Mouse (Mus musculus) spleen, adult 12 weeks (tissue): ENCODE measurements around the gene Cmtr2.
A peak's percentile ranks its signal among the peaks of the same experiment; 100 is the strongest.

ENCODE experiments used
- DNase-seq: peaks from one replicate; pipeline ENCODE4 v3.0.0; 2022; ENCODE audit warnings: low spot score

Gene Cmtr2

GRCm38 (mm10) chr8:110215365-110215764 is at the start of gene Cmtr2:
Gene Cmtr2, plus strand, starts transcription at chr8:110215665.
- DNase-seq: no peak

DNA sequence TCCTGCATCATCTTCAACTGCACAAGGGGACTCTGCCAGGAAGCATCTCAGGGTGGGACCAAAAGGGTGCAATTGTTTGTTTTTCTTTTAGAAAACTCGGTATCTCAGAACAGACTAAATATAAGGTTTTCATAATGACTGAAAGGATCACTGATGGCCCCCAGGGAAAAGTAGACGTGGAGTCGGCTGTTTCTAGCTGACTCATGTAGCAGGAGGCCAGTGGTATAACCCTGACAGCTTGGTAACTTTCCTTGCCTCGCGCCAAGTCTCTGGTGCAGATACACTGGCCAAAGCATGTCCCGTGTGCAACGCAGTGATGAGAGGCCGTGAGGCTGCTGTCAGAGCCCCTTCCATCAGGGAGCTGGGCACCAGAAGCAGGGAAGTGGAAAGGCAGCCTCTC is 49.2 kb upstream of the Cmtr2 start:
- no peak for DNase-seq

GRCm38 (mm10) chr8:110168046-110168445 is 47.4 kb upstream of the Cmtr2 start, which contains the start of gene Calb2:
Gene Calb2, minus strand, starts transcription at chr8:110168210.
- DNase-seq: no peak

DNA sequence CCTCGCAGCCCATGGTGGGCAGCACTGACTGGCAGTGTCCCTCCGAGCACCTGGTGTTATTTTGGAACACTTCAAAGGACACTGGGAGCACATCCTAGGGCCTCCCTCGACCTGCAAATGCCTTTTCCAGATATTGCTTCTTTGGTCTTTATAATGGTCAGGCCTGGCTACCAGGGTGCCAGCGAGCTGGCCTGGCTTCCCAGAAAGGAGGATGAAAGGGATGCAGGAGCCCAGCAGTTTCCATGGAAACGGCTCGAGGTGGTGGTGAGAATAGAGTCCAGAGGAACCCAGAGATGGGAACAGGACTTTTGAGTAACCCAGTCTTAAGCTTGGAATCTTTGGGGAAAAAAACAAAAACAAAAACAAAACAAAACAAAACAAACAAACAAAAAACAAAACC is 43.3 kb upstream of the Cmtr2 start:
- no peak for DNase-seq

DNA sequence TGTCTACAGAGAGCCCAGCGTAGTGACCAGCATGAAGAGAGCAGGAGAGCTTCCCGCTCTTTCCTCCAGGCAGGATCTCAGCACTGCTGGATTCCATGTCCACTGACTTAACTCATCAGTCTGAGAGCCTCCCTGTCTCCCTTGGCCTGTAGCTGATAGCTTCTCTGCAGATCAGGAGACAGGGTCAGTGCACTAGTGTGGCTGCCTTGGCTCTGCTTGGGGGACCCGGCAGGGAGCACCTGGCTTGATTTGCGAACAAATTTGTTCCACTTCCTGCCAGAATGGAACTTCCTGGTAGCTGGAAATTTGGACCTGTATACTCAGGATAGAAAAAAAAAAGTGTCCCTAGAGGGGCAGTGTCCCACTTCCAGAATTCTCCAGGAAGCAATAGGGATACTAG is 40.6 kb upstream of the Cmtr2 start:
- no peak for DNase-seq

DNA sequence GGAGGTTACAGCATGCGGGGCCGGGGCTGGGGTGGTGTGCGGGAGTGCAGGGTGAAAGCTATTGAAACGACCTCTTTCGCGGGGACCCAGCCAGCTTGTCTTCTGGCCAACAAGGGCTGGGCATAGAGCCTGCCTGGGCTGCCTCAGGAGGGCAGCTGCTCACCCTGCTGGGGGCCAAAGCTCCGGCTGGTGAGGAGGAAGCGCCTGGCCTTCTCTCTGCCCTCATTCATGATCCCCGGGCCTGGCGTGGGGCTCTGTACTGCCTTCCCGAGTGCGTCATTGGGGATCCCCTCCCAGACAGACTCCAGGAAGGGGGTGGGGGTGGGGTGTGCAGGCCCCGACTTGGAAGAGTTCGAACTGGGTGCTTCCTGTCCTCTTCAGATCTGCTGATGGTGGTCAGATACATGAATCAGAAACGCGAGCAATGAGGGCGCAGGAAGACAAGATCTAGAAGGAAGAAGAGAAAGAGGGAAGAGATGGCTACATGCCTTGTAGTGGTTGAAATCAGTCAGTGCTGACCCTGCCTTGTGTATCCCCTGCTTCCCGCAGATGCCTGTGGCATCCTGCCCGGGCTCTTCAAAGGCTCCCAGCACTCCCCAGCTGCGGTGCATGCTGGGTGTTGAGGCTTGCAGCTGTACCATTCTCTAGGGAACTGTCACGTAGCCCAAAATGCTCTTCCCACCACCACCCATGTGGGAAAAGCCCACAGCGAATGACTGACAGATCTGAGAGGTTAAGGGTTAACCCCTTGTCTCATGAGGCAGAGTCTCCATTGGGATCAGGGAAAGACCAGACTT is 37.9 kb upstream of the Cmtr2 start:
- DNase-seq: no peak

- no peak for DNase-seq
Measured at GRCm38 (mm10) chr8:110182735-110183367, 32.6 kb upstream of the Cmtr2 start.

- no peak for DNase-seq
Measured at GRCm38 (mm10) chr8:110183748-110184147, 31.7 kb upstream of the Cmtr2 start.

- no peak for DNase-seq
Measured at GRCm38 (mm10) chr8:110185538-110185937, 29.9 kb upstream of the Cmtr2 start.

DNA sequence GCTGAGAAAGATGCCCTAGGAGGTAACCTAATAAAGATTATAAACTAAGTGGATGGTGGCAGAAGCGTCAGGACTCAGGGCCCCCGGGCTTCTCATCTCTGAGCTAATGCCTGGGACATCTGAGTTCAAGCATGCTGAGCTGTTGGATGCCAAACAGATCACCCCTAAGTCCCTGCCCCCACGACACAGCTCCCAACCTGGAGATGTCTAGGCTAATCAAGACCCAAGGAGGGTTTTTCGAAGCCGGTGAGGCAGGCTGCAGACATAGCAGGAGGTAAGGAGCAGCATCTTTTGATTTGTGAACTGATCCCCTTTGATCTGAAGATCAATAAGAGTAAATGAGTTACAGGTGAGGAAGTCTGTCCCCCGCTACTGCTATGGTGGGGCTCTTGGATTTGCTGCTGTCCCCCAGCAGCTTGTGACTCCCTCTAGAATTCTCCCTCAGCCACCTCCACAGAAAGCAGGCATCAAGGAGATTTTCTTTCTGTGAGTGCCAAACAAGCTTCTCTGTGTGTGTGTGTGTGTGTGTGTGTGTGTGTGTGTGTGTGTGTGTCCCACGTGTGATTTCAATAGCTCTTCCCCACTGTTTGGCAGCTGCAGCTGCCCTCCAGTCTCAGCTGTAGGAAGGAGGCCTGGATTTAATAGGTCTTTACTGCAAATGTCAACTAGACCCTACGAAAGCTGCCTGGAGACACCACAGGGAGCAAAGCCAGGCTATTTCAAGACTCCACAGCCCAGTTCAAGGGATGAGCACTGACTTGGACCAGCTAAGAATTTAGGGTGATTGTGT is 26.3 kb upstream of the Cmtr2 start:
- DNase-seq: no peak

DNA sequence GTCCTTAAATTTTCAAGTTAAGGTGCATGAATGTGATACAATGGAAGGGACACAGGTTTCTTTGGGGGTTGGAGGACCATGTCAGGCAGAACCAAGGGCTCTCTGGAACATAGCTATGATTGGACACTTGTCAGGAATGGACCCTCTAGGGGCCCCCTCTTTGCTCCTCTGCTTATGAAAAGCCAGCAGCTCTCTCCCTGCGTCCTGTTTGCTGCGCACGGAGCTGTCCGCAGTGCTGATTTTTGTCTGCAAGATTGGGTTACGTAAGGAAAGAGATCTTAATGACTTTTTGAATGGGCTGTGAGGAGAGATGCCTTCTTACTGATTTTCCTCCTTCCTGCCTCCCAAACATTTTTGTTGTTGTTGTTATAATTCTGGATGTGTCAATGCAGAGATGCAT is 18.8 kb upstream of the Cmtr2 start:
- no peak for DNase-seq

DNA sequence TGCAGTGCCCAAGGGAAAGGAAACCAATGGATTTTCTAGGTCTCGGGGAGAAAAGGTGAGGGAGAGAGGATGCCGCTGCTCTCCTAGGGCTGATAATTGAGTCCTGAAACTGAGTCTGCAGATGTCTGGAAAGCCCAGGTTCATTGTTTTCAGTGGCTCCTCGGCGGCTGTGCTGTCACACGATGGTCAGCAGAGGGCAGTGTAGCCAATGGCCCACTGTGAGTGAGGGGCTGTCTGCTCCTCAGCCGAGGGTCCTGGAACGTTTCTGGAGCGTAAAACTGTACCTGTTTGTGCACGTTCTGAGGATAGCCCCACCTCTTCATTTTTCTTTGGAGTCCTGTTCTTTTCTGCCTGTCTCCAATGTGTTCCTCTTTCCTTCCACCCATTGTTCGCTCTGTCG is 13.7 kb upstream of the Cmtr2 start:
- DNase-seq: no peak

DNA sequence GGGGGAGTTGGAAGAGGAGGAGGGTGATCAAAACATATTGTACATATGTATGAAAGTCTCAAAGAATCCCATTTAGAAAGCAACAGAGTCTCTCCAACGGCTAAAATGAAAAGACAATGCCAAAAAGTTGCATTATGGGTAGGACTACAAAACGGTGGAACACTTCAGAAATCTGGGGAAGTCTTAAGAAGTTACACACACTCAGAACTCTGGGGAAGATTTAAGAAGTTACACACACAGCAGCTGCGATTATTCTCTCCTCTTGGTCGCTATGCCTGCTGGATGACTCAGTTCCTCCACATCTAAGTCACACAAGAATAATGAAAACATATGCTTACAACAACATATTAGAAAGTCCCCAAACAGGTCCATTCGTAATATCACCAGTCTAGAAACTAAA is 788 bp downstream of the Cmtr2 start:
- no peak for DNase-seq

GRCm38 (mm10) chr8:110217198-110217597 is 1.7 kb downstream of the Cmtr2 start:
- DNase-seq: no peak

GRCm38 (mm10) chr8:110217681-110218131 is 2.2 kb downstream of the Cmtr2 start:
- peak; percentile 85 for DNase-seq

- no peak for DNase-seq
Measured at GRCm38 (mm10) chr8:110218511-110218910, 3.0 kb downstream of the Cmtr2 start.

DNA sequence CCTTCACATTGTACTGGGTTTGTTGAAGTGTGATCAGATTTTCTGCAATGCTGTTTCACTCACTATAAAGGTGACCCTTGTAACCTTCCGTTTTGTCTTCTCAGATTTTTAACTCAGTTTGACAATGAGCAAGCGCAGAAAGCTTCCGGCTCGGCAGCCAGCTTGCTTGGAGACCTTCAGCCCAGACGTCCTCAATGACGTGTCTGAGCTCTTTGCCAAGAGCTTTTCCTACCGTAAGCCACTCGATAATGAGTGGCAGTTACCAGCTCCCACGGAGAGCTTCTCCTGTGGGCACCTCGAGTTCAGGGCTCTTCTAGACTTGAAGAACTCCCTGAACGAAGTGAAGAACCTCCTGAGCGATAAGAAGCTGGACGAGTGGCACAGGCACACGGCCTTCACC is 5.5 kb downstream of the Cmtr2 start:
- DNase-seq: no peak

GRCm38 (mm10) chr8:110230803-110231202 is 15.3 kb downstream of the Cmtr2 start:
- DNase-seq: no peak

DNA sequence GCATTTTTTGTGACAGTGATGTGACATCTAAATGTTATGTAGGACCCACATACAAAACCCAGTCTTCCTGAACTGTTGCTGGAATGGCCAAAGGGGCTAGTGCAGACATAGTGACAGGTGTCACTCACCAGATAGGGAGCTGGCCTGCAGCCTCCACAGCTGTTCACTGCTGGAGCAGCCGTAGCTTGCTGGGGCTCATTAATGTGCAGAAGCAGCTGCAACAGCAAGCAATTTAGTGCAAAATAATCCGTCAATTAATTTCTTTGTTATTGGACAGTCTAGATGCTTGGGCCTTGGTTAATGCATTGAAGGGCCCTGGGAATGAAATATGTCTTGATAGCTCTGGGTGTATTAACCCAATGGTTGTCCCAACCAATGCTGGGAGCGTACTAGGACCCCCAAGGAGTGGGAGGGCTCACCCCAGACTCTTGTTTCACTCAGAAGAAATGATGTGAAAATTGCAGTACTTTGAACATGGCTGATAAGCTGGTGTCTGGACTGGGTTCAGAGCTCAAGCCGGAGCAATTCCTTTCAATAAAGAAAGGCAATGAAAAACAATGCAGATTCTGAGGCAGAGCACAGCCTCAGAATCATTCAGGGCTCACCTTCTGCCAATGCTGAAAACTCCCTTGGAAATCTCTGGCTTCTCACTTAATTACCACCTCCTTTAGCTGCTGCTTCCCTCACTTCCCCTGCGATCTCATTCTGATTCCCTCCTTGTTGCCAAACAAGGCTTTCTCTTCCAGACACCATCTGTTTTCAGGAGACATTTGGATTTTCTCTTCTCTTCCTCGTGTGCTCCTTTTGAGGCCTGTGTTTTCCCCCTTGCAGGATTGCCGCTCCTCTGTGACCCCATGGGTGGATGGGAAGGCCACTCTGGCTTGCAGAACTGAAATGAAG is 27.1 kb downstream of the Cmtr2 start:
- DNase-seq: no peak

- no peak for DNase-seq
Measured at GRCm38 (mm10) chr8:110244566-110244965, 29.1 kb downstream of the Cmtr2 start.

- DNase-seq: no peak
Measured at GRCm38 (mm10) chr8:110247238-110247637, 31.8 kb downstream of the Cmtr2 start.

DNA sequence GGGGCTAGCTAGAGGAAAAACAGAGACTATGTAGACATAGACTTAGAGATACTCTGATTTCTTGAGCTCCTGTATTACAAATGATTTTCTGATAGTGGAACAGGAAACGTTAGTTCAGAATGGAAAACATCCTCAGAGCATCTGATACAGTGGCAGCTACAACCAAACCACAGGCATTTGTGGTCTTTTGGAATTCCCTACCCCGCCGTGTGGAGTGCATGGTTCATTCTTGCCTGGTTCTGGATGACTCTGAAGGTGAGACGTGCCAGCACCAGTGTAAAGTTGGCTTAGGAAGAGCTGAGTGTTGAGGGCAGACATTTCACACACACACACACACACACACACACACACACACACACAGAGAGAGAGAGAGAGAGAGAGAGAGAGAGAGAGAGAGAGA is 38.5 kb downstream of the Cmtr2 start:
- no peak for DNase-seq
